Mouse (Mus musculus): ENCODE measurements around the gene Higd1c.
A peak's percentile ranks its signal among the peaks of the same experiment; 100 is the strongest.
"Not testable (repeated sequence)": the region's sequence is repeated elsewhere in the genome, so short reads cannot be mapped to it uniquely, and the experiment has no call there.

Gene Higd1c

GRCm38 (mm10) chr15:100364242-100364641 lies at the start of gene Higd1c:
Gene Higd1c, plus strand, starts transcription at chr15:100364542.
- DNase-seq: peak; percentile 70

- peak; percentile 92 for DNase-seq
Observed at GRCm38 (mm10) chr15:100318014-100318671, 46.2 kb upstream of the Higd1c start.

GRCm38 (mm10) chr15:100319884-100320283 lies 44.5 kb upstream of the Higd1c start:
- no peak for DNase-seq

GRCm38 (mm10) chr15:100320295-100320905 lies 43.9 kb upstream of the Higd1c start:
- DNase-seq: peak; percentile 92

- DNase-seq: peak; percentile 94
Observed at GRCm38 (mm10) chr15:100321134-100321533, 43.2 kb upstream of the Higd1c start.

GRCm38 (mm10) chr15:100324021-100324591 lies 40.2 kb upstream of the Higd1c start:
- peak; percentile 64 for DNase-seq

GRCm38 (mm10) chr15:100325235-100325634 lies 39.1 kb upstream of the Higd1c start:
- DNase-seq: no peak

GRCm38 (mm10) chr15:100328089-100328488 lies 36.3 kb upstream of the Higd1c start:
- DNase-seq: not testable (repeated sequence)

GRCm38 (mm10) chr15:100329336-100329735 lies 35.0 kb upstream of the Higd1c start:
- not testable (repeated sequence) for DNase-seq

GRCm38 (mm10) chr15:100330739-100331138 lies 33.6 kb upstream of the Higd1c start:
- peak; percentile 60 for DNase-seq

- DNase-seq: peak; percentile 90
Observed at GRCm38 (mm10) chr15:100332077-100332961, 32.0 kb upstream of the Higd1c start.

- no peak for DNase-seq
Observed at GRCm38 (mm10) chr15:100334629-100335028, 29.7 kb upstream of the Higd1c start, which contains the start of gene Mettl7a3. Gene Mettl7a3, plus strand, starts transcription at chr15:100334929.

GRCm38 (mm10) chr15:100337328-100337727 lies 27.0 kb upstream of the Higd1c start:
- DNase-seq: not testable (repeated sequence)

- DNase-seq: not testable (repeated sequence)
Observed at GRCm38 (mm10) chr15:100337847-100338246, 26.5 kb upstream of the Higd1c start.

GRCm38 (mm10) chr15:100341314-100341980 lies 22.9 kb upstream of the Higd1c start:
- not testable (repeated sequence) for DNase-seq

- DNase-seq: peak; percentile 95
Observed at GRCm38 (mm10) chr15:100345484-100345883, 18.9 kb upstream of the Higd1c start.

GRCm38 (mm10) chr15:100346761-100347160 lies 17.6 kb upstream of the Higd1c start:
- no peak for DNase-seq

GRCm38 (mm10) chr15:100349496-100349895 lies 14.8 kb upstream of the Higd1c start:
- DNase-seq: no peak

- DNase-seq: no peak
Observed at GRCm38 (mm10) chr15:100351501-100352060, 12.8 kb upstream of the Higd1c start.

GRCm38 (mm10) chr15:100352711-100353250 lies 11.6 kb upstream of the Higd1c start, which contains the start of the genes Methig1 and Mettl7a2:
Gene Methig1, plus strand, starts transcription at chr15:100353149.
Gene Mettl7a2, plus strand, starts transcription at chr15:100353200.
- no peak for DNase-seq

- not testable (repeated sequence) for DNase-seq
Observed at GRCm38 (mm10) chr15:100353399-100353798, 10.9 kb upstream of the Higd1c start.

GRCm38 (mm10) chr15:100355876-100356275 lies 8.5 kb upstream of the Higd1c start:
- DNase-seq: no peak
